Mouse (Mus musculus) myocyte (in vitro differentiated cells): ENCODE results near the gene Tfb1m. TPM values are rescaled to one million over a fixed set of nuclear protein-coding genes. Genes with fewer than 3 reads are reported as not detected.
A peak's percentile ranks its signal among the peaks of the same experiment; 100 is the strongest.

Experiments used
- H3K27me3 ChIP-seq: one replicate; pipeline ENCODE4 v1.6.1; 2011; ENCODE audit not compliant: control insufficient read depth, insufficient read depth, insufficient read length
- H3K36me3 ChIP-seq: one replicate; pipeline ENCODE4 v1.6.1; 2011; ENCODE audit not compliant: control insufficient read depth, insufficient read depth
- H3K4me2 ChIP-seq: one replicate; pipeline ENCODE4 v1.6.1; 2011; ENCODE audit warnings: low read depth, control low read depth
- H3K4me3 ChIP-seq: one replicate; pipeline ENCODE4 v1.5.1; 2011; ENCODE audit warnings: mild to moderate bottlenecking, control low read depth, moderate library complexity
- H3K79me2 ChIP-seq: one replicate; pipeline ENCODE4 v1.6.1; 2011; ENCODE audit not compliant: control insufficient read depth, insufficient read depth
- H3ac ChIP-seq: one replicate; pipeline ENCODE4 v1.6.1; 2011; ENCODE audit not compliant: control insufficient read depth, insufficient read length
- CEBPB ChIP-seq: IDR thresholded peaks from 2 replicates; pipeline ENCODE4 v1.6.1; 2011; ENCODE audit warnings: mild to moderate bottlenecking, moderate library complexity; ENCODE audit not compliant: poor library complexity, insufficient read depth, severe bottlenecking
- E2F4 ChIP-seq: IDR thresholded peaks from one replicate; pipeline ENCODE4 v1.6.1; 2011; ENCODE audit warnings: mild to moderate bottlenecking, control low read depth, moderate library complexity; ENCODE audit not compliant: insufficient read depth
- MAX ChIP-seq: IDR thresholded peaks from one replicate; pipeline ENCODE4 v1.6.1; 2011; ENCODE audit warnings: low read depth, mild to moderate bottlenecking, control low read depth
- MYOD1 ChIP-seq, 3 experiments: IDR thresholded peaks; one replicate each; pipeline ENCODE4 v1.6.1; 2011; ENCODE audit warnings: control low read depth in 2 of 3, low read depth in 2 of 3, mild to moderate bottlenecking in 2 of 3, moderate library complexity in 1 of 3; ENCODE audit not compliant: insufficient read length in 2 of 3, control insufficient read depth in 1 of 3
- MYOG ChIP-seq, 3 experiments: IDR thresholded peaks; one replicate each; pipeline ENCODE4 v1.6.1; 2011; ENCODE audit warnings: control low read depth in 2 of 3, low read depth in 2 of 3, mild to moderate bottlenecking in 2 of 3; ENCODE audit not compliant: insufficient read length in 2 of 3, control insufficient read depth in 1 of 3, insufficient read depth in 1 of 3
- POLR2A ChIP-seq: IDR thresholded peaks from one replicate; pipeline ENCODE4 v1.6.1; 2011; ENCODE audit warnings: low read depth, mild to moderate bottlenecking, control low read depth, moderate library complexity; ENCODE audit not compliant: insufficient read length
- POLR2AphosphoS2 ChIP-seq: IDR thresholded peaks from one replicate; pipeline ENCODE4 v1.6.1; 2011; ENCODE audit warnings: low read depth, control low read depth; ENCODE audit not compliant: insufficient read length
- REST ChIP-seq: IDR thresholded peaks from one replicate; pipeline ENCODE4 v1.6.1; 2011; ENCODE audit warnings: mild to moderate bottlenecking, control low read depth, moderate library complexity; ENCODE audit not compliant: insufficient read depth, insufficient read length
- SRF ChIP-seq: IDR thresholded peaks from one replicate; pipeline ENCODE4 v1.6.1; 2011; ENCODE audit warnings: low read depth; ENCODE audit not compliant: control insufficient read depth, insufficient read length
- TCF12 ChIP-seq: IDR thresholded peaks from one replicate; pipeline ENCODE4 v1.6.1; 2011; ENCODE audit warnings: mild to moderate bottlenecking, control low read depth; ENCODE audit not compliant: poor library complexity, insufficient read depth, severe bottlenecking
- TCF3 ChIP-seq: IDR thresholded peaks from one replicate; pipeline ENCODE4 v1.6.1; 2011; ENCODE audit warnings: low read depth, control low read depth; ENCODE audit not compliant: insufficient read length
- USF1 ChIP-seq: IDR thresholded peaks from one replicate; pipeline ENCODE4 v1.6.1; 2011; ENCODE audit warnings: low read depth, mild to moderate bottlenecking, control low read depth, moderate library complexity
- polyA plus RNA-seq: library from polyadenylated mRNA; unstranded; fragments of >200 nt; fragmentation: generic; extraction: Trizol; gene quantifications from one replicate; pipeline ENCODE4 v1.2.1, GENCODE M21; 2012; ENCODE audit warnings: missing spikeins

Tfb1m gene
- polyA plus RNA-seq, result 9.3 TPM

- TF ChIP-seq CEBPB (no peak), E2F4 (peak; percentile 57), MAX (no peak), TCF12 (no peak), POLR2A (peak; percentile 71), MYOG (IDR thresholded peaks at IDR 0.05; ENCODE audit: control insufficient read depth in 1 of 3, insufficient read depth in 1 of 3, insufficient read length in 2 of 3, low read depth in 2 of 3) (peak in 1 of 3 experiments; percentile 34), REST (no peak), TCF3 (no peak), MYOD1 (IDR thresholded peaks at IDR 0.05; ENCODE audit: control insufficient read depth in 1 of 3, insufficient read length in 2 of 3, low read depth in 2 of 3) (peak in 1 of 3 experiments; percentile 25), USF1 (no peak), POLR2AphosphoS2 (peak; percentile 52), SRF (peak; percentile 31)
- Histone ChIP-seq H3K79me2 (no peaks in the 10 kb centered on the region), H3K36me3 (no peaks in the 10 kb centered on the region), H3ac (no peak within 1 kb of the TSS), H3K4me2 (peak within 1 kb of the TSS; percentile 92), H3K27me3 (no peaks in the 10 kb centered on the region), H3K4me3 (peak within 1 kb of the TSS; percentile 73)
These were observed at the start of gene Tfb1m for GRCm38 (mm10) chr17:3557331-3558311. Gene Tfb1m (minus strand): TSS chr17:3557781.

- Histone ChIP-seq H3K4me3 (no peak overlapping the region), H3K4me2 (no peak overlapping the region), H3K79me2 (no peaks in the 10 kb centered on the region), H3K27me3 (no peaks in the 10 kb centered on the region), H3ac (no peak overlapping the region), H3K36me3 (no peaks in the 10 kb centered on the region)
- no peak for TF ChIP-seq MYOD1 (IDR thresholded peaks at IDR 0.05; ENCODE audit: control insufficient read depth in 1 of 3, insufficient read length in 2 of 3, low read depth in 2 of 3)
- TF ChIP-seq USF1, result no peak
- no peak for TF ChIP-seq REST
- TF ChIP-seq POLR2A, result no peak
- no peak for TF ChIP-seq E2F4
- TF ChIP-seq CEBPB, result no peak
- no peak for TF ChIP-seq TCF3
- TF ChIP-seq TCF12, result no peak
- TF ChIP-seq SRF, result no peak
- TF ChIP-seq MYOG (IDR thresholded peaks at IDR 0.05; ENCODE audit: control insufficient read depth in 1 of 3, insufficient read depth in 1 of 3, insufficient read length in 2 of 3, low read depth in 2 of 3), result no peak
- TF ChIP-seq MAX, result no peak
- TF ChIP-seq POLR2AphosphoS2, result no peak
These were observed 45.5 kb upstream of the Tfb1m start for GRCm38 (mm10) chr17:3602954-3603672.

GRCm38 (mm10) chr17:3598393-3598792 lies 40.8 kb upstream of the Tfb1m start:
- TF ChIP-seq MYOD1 (IDR thresholded peaks at IDR 0.05; ENCODE audit: control insufficient read depth in 1 of 3, insufficient read length in 2 of 3, low read depth in 2 of 3) (no peak), E2F4 (no peak), SRF (no peak), MAX (no peak), TCF3 (no peak), USF1 (no peak), POLR2AphosphoS2 (no peak), REST (no peak), POLR2A (no peak), TCF12 (no peak), CEBPB (no peak), MYOG (IDR thresholded peaks at IDR 0.05; ENCODE audit: control insufficient read depth in 1 of 3, insufficient read depth in 1 of 3, insufficient read length in 2 of 3, low read depth in 2 of 3) (no peak)
- no peak overlapping the region for H3K4me3 ChIP-seq

GRCm38 (mm10) chr17:3597866-3598265 lies 40.3 kb upstream of the Tfb1m start:
- Histone ChIP-seq H3K79me2 (no peaks in the 10 kb centered on the region), H3K4me3 (no peak overlapping the region), H3K4me2 (no peak overlapping the region), H3ac (no peak overlapping the region), H3K36me3 (no peaks in the 10 kb centered on the region), H3K27me3 (no peaks in the 10 kb centered on the region)
- TF ChIP-seq POLR2AphosphoS2 (no peak), POLR2A (no peak), E2F4 (no peak), MYOG (IDR thresholded peaks at IDR 0.05; ENCODE audit: control insufficient read depth in 1 of 3, insufficient read depth in 1 of 3, insufficient read length in 2 of 3, low read depth in 2 of 3) (no peak)

More at GRCm38 (mm10) chr17:3598393-3598792, 40.8 kb upstream of the Tfb1m start:
- H3K36me3 ChIP-seq, result no peaks in the 10 kb centered on the region
- no peaks in the 10 kb centered on the region for H3K79me2 ChIP-seq
- no peaks in the 10 kb centered on the region for H3K27me3 ChIP-seq
- H3ac ChIP-seq, result no peak overlapping the region
- no peak overlapping the region for H3K4me2 ChIP-seq
